Mouse (Mus musculus): Measurements from ENCODE around the gene Phlda1. TPM values are rescaled to one million over a fixed set of nuclear protein-coding genes. Genes with fewer than 3 reads are reported as not detected.

The Phlda1 gene
- polyA plus RNA-seq, 1 experiment from 2014 or later, result 31.9 TPM

GRCm38 (mm10) chr10:111518350-111518749 is 12.3 kb downstream of the Phlda1 start:
- ATAC-seq, result no peak

GRCm38 (mm10) chr10:111519620-111520370 is 13.7 kb downstream of the Phlda1 start:
- 69% methylated on average over 24 of the region's 24 CpGs for WGBS
- H3K4me2 ChIP-seq (ENCODE audit: low read depth, low read length), result 0 out of 2 replicates have a peak overlapping the region, but pooled peaks have one; percentile 2

More at GRCm38 (mm10) chr10:111518350-111518749, 12.3 kb downstream of the Phlda1 start:
- Histone ChIP-seq H3K27me3 (replicated peaks; ENCODE audit: control insufficient read depth, insufficient read depth, low read length) (no peaks in the 10 kb centered on the region), H3K9ac (ENCODE audit: low read depth, low read length) (no peak overlapping the region), H3K4me2 (ENCODE audit: low read depth, low read length) (no peak overlapping the region), H3K9me3 (ENCODE audit: control insufficient read depth, low read length) (no peaks in the 10 kb centered on the region), H3K4me1 (ENCODE audit: control insufficient read depth, insufficient read depth, low read length) (peaks cover 20% of the 10 kb centered on the region), H3K36me3 (ENCODE audit: control insufficient read depth, insufficient read depth, low read length) (no peaks in the 10 kb centered on the region), H3K4me3 (ENCODE audit: low read length) (no peak overlapping the region), H3K27ac (ENCODE audit: low read length) (no peak overlapping the region)
- WGBS, result 77% methylated on average over 4 of the region's 4 CpGs

GRCm38 (mm10) chr10:111520621-111521020 is 14.5 kb downstream of the Phlda1 start:
- Histone ChIP-seq H3K27ac (ENCODE audit: low read length) (no peak overlapping the region), H3K4me2 (ENCODE audit: low read depth, low read length) (no peak overlapping the region), H3K9ac (ENCODE audit: low read depth, low read length) (no peak overlapping the region), H3K4me1 (ENCODE audit: control insufficient read depth, insufficient read depth, low read length) (peaks cover 17% of the 10 kb centered on the region), H3K36me3 (ENCODE audit: control insufficient read depth, insufficient read depth, low read length) (no peaks in the 10 kb centered on the region), H3K4me3 (ENCODE audit: low read length) (no peak overlapping the region), H3K9me3 (ENCODE audit: control insufficient read depth, low read length) (no peaks in the 10 kb centered on the region), H3K27me3 (replicated peaks; ENCODE audit: control insufficient read depth, insufficient read depth, low read length) (no peaks in the 10 kb centered on the region)
- no peak for ATAC-seq
- 66% methylated on average over 3 of the region's 3 CpGs for WGBS

More at GRCm38 (mm10) chr10:111519620-111520370, 13.7 kb downstream of the Phlda1 start:
- no peak for ATAC-seq
- Histone ChIP-seq H3K27me3 (replicated peaks; ENCODE audit: control insufficient read depth, insufficient read depth, low read length) (no peaks in the 10 kb centered on the region), H3K27ac (ENCODE audit: low read length) (no peak overlapping the region), H3K9ac (ENCODE audit: low read depth, low read length) (no peak overlapping the region), H3K4me1 (ENCODE audit: control insufficient read depth, insufficient read depth, low read length) (peaks cover 20% of the 10 kb centered on the region), H3K36me3 (ENCODE audit: control insufficient read depth, insufficient read depth, low read length) (no peaks in the 10 kb centered on the region), H3K4me3 (ENCODE audit: low read length) (no peak overlapping the region), H3K9me3 (ENCODE audit: control insufficient read depth, low read length) (no peaks in the 10 kb centered on the region)

GRCm38 (mm10) chr10:111521636-111522035 is 15.6 kb downstream of the Phlda1 start:
- H3K27me3 ChIP-seq (replicated peaks; ENCODE audit: control insufficient read depth, insufficient read depth, low read length), result no peaks in the 10 kb centered on the region
- H3K4me1 ChIP-seq (ENCODE audit: control insufficient read depth, insufficient read depth, low read length), result peaks cover 8% of the 10 kb centered on the region
- H3K36me3 ChIP-seq (ENCODE audit: control insufficient read depth, insufficient read depth, low read length), result no peaks in the 10 kb centered on the region
- no peak overlapping the region for H3K4me3 ChIP-seq (ENCODE audit: low read length)
- H3K27ac ChIP-seq (ENCODE audit: low read length), result no peak overlapping the region
- ATAC-seq, result no peak
- no peaks in the 10 kb centered on the region for H3K9me3 ChIP-seq (ENCODE audit: control insufficient read depth, low read length)
- no peak overlapping the region for H3K4me2 ChIP-seq (ENCODE audit: low read depth, low read length)
- H3K9ac ChIP-seq (ENCODE audit: low read depth, low read length), result no peak overlapping the region
- WGBS, result 60% methylated on average over 4 of the region's 4 CpGs

- H3K36me3 ChIP-seq (ENCODE audit: control insufficient read depth, insufficient read depth, low read length), result no peaks in the 10 kb centered on the region
- 81% methylated on average over 4 of the region's 4 CpGs for WGBS
- no peak for ATAC-seq
- no peak overlapping the region for H3K9ac ChIP-seq (ENCODE audit: low read depth, low read length)
- H3K27ac ChIP-seq (ENCODE audit: low read length), result no peak overlapping the region
- H3K4me1 ChIP-seq (ENCODE audit: control insufficient read depth, insufficient read depth, low read length), result peaks cover 2% of the 10 kb centered on the region
- no peaks in the 10 kb centered on the region for H3K9me3 ChIP-seq (ENCODE audit: control insufficient read depth, low read length)
- H3K27me3 ChIP-seq (replicated peaks; ENCODE audit: control insufficient read depth, insufficient read depth, low read length), result no peaks in the 10 kb centered on the region
- H3K4me2 ChIP-seq (ENCODE audit: low read depth, low read length), result no peak overlapping the region
- no peak overlapping the region for H3K4me3 ChIP-seq (ENCODE audit: low read length)
Measured at GRCm38 (mm10) chr10:111522230-111522629, 16.1 kb downstream of the Phlda1 start.

GRCm38 (mm10) chr10:111523894-111524293 is 17.8 kb downstream of the Phlda1 start:
- 83% methylated on average over 12 of the region's 12 CpGs for WGBS
- Histone ChIP-seq H3K4me2 (ENCODE audit: low read depth, low read length) (no peak overlapping the region), H3K4me3 (ENCODE audit: low read length) (no peak overlapping the region), H3K36me3 (ENCODE audit: control insufficient read depth, insufficient read depth, low read length) (no peaks in the 10 kb centered on the region), H3K27me3 (replicated peaks; ENCODE audit: control insufficient read depth, insufficient read depth, low read length) (no peaks in the 10 kb centered on the region), H3K27ac (ENCODE audit: low read length) (no peak overlapping the region), H3K9ac (ENCODE audit: low read depth, low read length) (no peak overlapping the region), H3K4me1 (ENCODE audit: control insufficient read depth, insufficient read depth, low read length) (no peaks in the 10 kb centered on the region; the same call in none of the 2 replicates), H3K9me3 (ENCODE audit: control insufficient read depth, low read length) (no peaks in the 10 kb centered on the region)
- ATAC-seq, result no peak

- WGBS, result 59% methylated on average over 5 of the region's 5 CpGs
- H3K27me3 ChIP-seq (replicated peaks; ENCODE audit: control insufficient read depth, insufficient read depth, low read length), result no peaks in the 10 kb centered on the region
- no peak overlapping the region for H3K9ac ChIP-seq (ENCODE audit: low read depth, low read length)
- H3K27ac ChIP-seq (ENCODE audit: low read length), result no peak overlapping the region
- peak; percentile 38; the same call in 1 of the 2 replicates for ATAC-seq
- no peaks in the 10 kb centered on the region for H3K36me3 ChIP-seq (ENCODE audit: control insufficient read depth, insufficient read depth, low read length)
- H3K4me3 ChIP-seq (ENCODE audit: low read length), result no peak overlapping the region
- H3K4me2 ChIP-seq (ENCODE audit: low read depth, low read length), result no peak overlapping the region
- peaks cover 2% of the 10 kb centered on the region; the same call in 1 of the 2 replicates for H3K4me1 ChIP-seq (ENCODE audit: control insufficient read depth, insufficient read depth, low read length)
- no peaks in the 10 kb centered on the region for H3K9me3 ChIP-seq (ENCODE audit: control insufficient read depth, low read length)
Measured at GRCm38 (mm10) chr10:111527057-111527456, 21.0 kb downstream of the Phlda1 start.

GRCm38 (mm10) chr10:111527613-111528012 is 21.5 kb downstream of the Phlda1 start:
- WGBS, result 73% methylated on average over 7 of the region's 7 CpGs
- no peak; the same call in 1 of the 2 replicates for ATAC-seq
- H3K36me3 ChIP-seq (ENCODE audit: control insufficient read depth, insufficient read depth, low read length), result no peaks in the 10 kb centered on the region

GRCm38 (mm10) chr10:111528283-111528682 is 22.2 kb downstream of the Phlda1 start:
- peak; percentile 51 for ATAC-seq
- Histone ChIP-seq H3K27me3 (replicated peaks; ENCODE audit: control insufficient read depth, insufficient read depth, low read length) (no peaks in the 10 kb centered on the region), H3K4me1 (ENCODE audit: control insufficient read depth, insufficient read depth, low read length) (peaks cover 2% of the 10 kb centered on the region; the same call in 1 of the 2 replicates), H3K9me3 (ENCODE audit: control insufficient read depth, low read length) (no peaks in the 10 kb centered on the region), H3K36me3 (ENCODE audit: control insufficient read depth, insufficient read depth, low read length) (no peaks in the 10 kb centered on the region), H3K9ac (ENCODE audit: low read depth, low read length) (no peak overlapping the region), H3K4me2 (ENCODE audit: low read depth, low read length) (no peak overlapping the region), H3K27ac (ENCODE audit: low read length) (no peak overlapping the region), H3K4me3 (ENCODE audit: low read length) (no peak overlapping the region)
- 49% methylated on average over 4 of the region's 4 CpGs for WGBS

More at GRCm38 (mm10) chr10:111527613-111528012, 21.5 kb downstream of the Phlda1 start:
- H3K9ac ChIP-seq (ENCODE audit: low read depth, low read length), result no peak overlapping the region
- no peak overlapping the region for H3K4me3 ChIP-seq (ENCODE audit: low read length)
- no peaks in the 10 kb centered on the region for H3K9me3 ChIP-seq (ENCODE audit: control insufficient read depth, low read length)
- H3K27ac ChIP-seq (ENCODE audit: low read length), result no peak overlapping the region
- H3K4me1 ChIP-seq (ENCODE audit: control insufficient read depth, insufficient read depth, low read length), result peaks cover 2% of the 10 kb centered on the region; the same call in 1 of the 2 replicates
- H3K4me2 ChIP-seq (ENCODE audit: low read depth, low read length), result no peak overlapping the region
- no peaks in the 10 kb centered on the region for H3K27me3 ChIP-seq (replicated peaks; ENCODE audit: control insufficient read depth, insufficient read depth, low read length)

Data from intestine, embryonic 16.5 days (tissue).